Mouse (Mus musculus): Measurements from ENCODE around the gene Pard3. TPM values are rescaled to one million over a fixed set of nuclear protein-coding genes. Genes with fewer than 3 reads are reported as not detected.
A peak's percentile ranks its signal among the peaks of the same experiment; 100 is the strongest.

The Pard3 gene
- polyA plus RNA-seq, 1 experiment from 2014 or later, result 16.1 TPM

- Histone ChIP-seq H3K4me3 (replicated peaks) (no peak overlapping the region), H3K27me3 (replicated peaks) (no peaks in the 10 kb centered on the region)
These were observed 80.9 kb downstream of the Pard3 start for GRCm38 (mm10) chr8:127144562-127144961.

GRCm38 (mm10) chr8:127145135-127145534 lies 81.4 kb downstream of the Pard3 start:
- WGBS, result 46% methylated on average over 4 of the region's 4 CpGs

More at GRCm38 (mm10) chr8:127144562-127144961, 80.9 kb downstream of the Pard3 start:
- peaks cover 30% of the 10 kb centered on the region for H3K4me1 ChIP-seq
- no peak for ATAC-seq (ENCODE audit: low FRiP score)
- no peak overlapping the region for H3K9ac ChIP-seq (replicated peaks)
- no peak overlapping the region for H3K27ac ChIP-seq (replicated peaks)
- H3K4me2 ChIP-seq, result no peak overlapping the region
- H3K9me3 ChIP-seq (replicated peaks), result no peaks in the 10 kb centered on the region
- 61% methylated on average over 4 of the region's 4 CpGs for WGBS
- H3K36me3 ChIP-seq, result no peaks in the 10 kb centered on the region

GRCm38 (mm10) chr8:127146055-127146454 lies 82.4 kb downstream of the Pard3 start:
- WGBS, result 69% methylated on average over 4 of the region's 4 CpGs
- no peaks in the 10 kb centered on the region for H3K27me3 ChIP-seq (replicated peaks)
- no peak for ATAC-seq (ENCODE audit: low FRiP score)
- peaks cover 27% of the 10 kb centered on the region for H3K4me1 ChIP-seq
- no peak overlapping the region for H3K27ac ChIP-seq (replicated peaks)
- no peak overlapping the region for H3K9ac ChIP-seq (replicated peaks)
- H3K4me3 ChIP-seq (replicated peaks), result no peak overlapping the region
- H3K4me2 ChIP-seq, result no peak overlapping the region
- no peaks in the 10 kb centered on the region for H3K9me3 ChIP-seq (replicated peaks)
- H3K36me3 ChIP-seq, result no peaks in the 10 kb centered on the region

More at GRCm38 (mm10) chr8:127145135-127145534, 81.4 kb downstream of the Pard3 start:
- Histone ChIP-seq H3K4me1 (peaks cover 27% of the 10 kb centered on the region), H3K4me3 (replicated peaks) (no peak overlapping the region), H3K4me2 (no peak overlapping the region), H3K9ac (replicated peaks) (no peak overlapping the region), H3K9me3 (replicated peaks) (no peaks in the 10 kb centered on the region), H3K27ac (replicated peaks) (no peak overlapping the region), H3K27me3 (replicated peaks) (no peaks in the 10 kb centered on the region), H3K36me3 (no peaks in the 10 kb centered on the region)
- 0 out of 2 replicates have a peak, but pooled peaks have one; percentile 21 for ATAC-seq (ENCODE audit: low FRiP score)

GRCm38 (mm10) chr8:127148821-127149220 lies 85.1 kb downstream of the Pard3 start:
- Histone ChIP-seq H3K4me2 (no peak overlapping the region), H3K27ac (replicated peaks) (no peak overlapping the region), H3K27me3 (replicated peaks) (no peaks in the 10 kb centered on the region), H3K4me1 (peaks cover 23% of the 10 kb centered on the region), H3K9ac (replicated peaks) (no peak overlapping the region), H3K9me3 (replicated peaks) (no peaks in the 10 kb centered on the region), H3K4me3 (replicated peaks) (no peak overlapping the region), H3K36me3 (no peaks in the 10 kb centered on the region)
- ATAC-seq (ENCODE audit: low FRiP score), result no peak
- 70% methylated on average over 7 of the region's 7 CpGs for WGBS

- Histone ChIP-seq H3K27ac (replicated peaks) (no peak overlapping the region), H3K36me3 (no peaks in the 10 kb centered on the region), H3K4me3 (replicated peaks) (no peak overlapping the region), H3K4me2 (no peak overlapping the region), H3K27me3 (replicated peaks) (no peaks in the 10 kb centered on the region), H3K9ac (replicated peaks) (no peak overlapping the region), H3K4me1 (peaks cover 14% of the 10 kb centered on the region; the same call in 1 of the 2 replicates), H3K9me3 (replicated peaks) (no peaks in the 10 kb centered on the region)
- WGBS, result 79% methylated on average over 4 of the region's 4 CpGs
- ATAC-seq (ENCODE audit: low FRiP score), result no peak
These were observed 87.0 kb downstream of the Pard3 start for GRCm38 (mm10) chr8:127150645-127151044.

DNA sequence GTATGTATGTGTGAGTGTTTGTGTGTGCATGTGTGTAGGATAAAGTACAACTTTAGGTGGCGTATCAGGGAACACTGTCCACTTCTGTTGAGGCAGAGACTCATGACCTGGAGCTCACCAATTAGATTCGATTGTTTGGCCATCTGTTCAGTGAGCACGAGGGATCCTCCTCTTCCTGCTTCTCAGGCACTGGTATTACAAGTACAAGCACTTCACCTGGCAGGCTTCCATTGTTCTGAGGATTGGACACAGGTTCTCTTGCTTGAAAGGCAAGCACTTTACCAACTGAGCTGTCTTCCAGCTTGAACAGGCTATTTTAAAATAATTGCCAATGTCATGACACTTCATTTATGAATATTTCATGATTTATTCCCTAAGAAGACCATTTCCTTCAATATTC lies 88.0 kb downstream of the Pard3 start:
- H3K4me1 ChIP-seq, result peaks cover 12% of the 10 kb centered on the region; the same call in 1 of the 2 replicates
- WGBS, result 56% methylated on average over 3 of the region's 3 CpGs
- H3K36me3 ChIP-seq, result no peaks in the 10 kb centered on the region
- no peak overlapping the region for H3K9ac ChIP-seq (replicated peaks)
- ATAC-seq (ENCODE audit: low FRiP score), result no peak
- no peak overlapping the region for H3K27ac ChIP-seq (replicated peaks)
- no peak overlapping the region for H3K4me3 ChIP-seq (replicated peaks)
- H3K9me3 ChIP-seq (replicated peaks), result no peaks in the 10 kb centered on the region
- H3K4me2 ChIP-seq, result no peak overlapping the region
- H3K27me3 ChIP-seq (replicated peaks), result no peaks in the 10 kb centered on the region

- H3K9ac ChIP-seq (replicated peaks), result no peak overlapping the region
- H3K36me3 ChIP-seq, result no peaks in the 10 kb centered on the region
- 71% methylated on average over 8 of the region's 8 CpGs for WGBS
- H3K27me3 ChIP-seq (replicated peaks), result no peaks in the 10 kb centered on the region
- ATAC-seq (ENCODE audit: low FRiP score), result no peak
- no peak overlapping the region for H3K27ac ChIP-seq (replicated peaks)
- H3K4me1 ChIP-seq, result no peaks in the 10 kb centered on the region
- H3K4me2 ChIP-seq, result no peak overlapping the region
- no peaks in the 10 kb centered on the region for H3K9me3 ChIP-seq (replicated peaks)
- H3K4me3 ChIP-seq (replicated peaks), result no peak overlapping the region
These were observed 93.4 kb downstream of the Pard3 start for GRCm38 (mm10) chr8:127157087-127157486.

- no peak for ATAC-seq (ENCODE audit: low FRiP score)
- no peaks in the 10 kb centered on the region for H3K27me3 ChIP-seq (replicated peaks)
- H3K36me3 ChIP-seq, result no peaks in the 10 kb centered on the region
- H3K4me1 ChIP-seq, result no peaks in the 10 kb centered on the region
- H3K27ac ChIP-seq (replicated peaks), result no peak overlapping the region
- no peaks in the 10 kb centered on the region for H3K9me3 ChIP-seq (replicated peaks)
- no peak overlapping the region for H3K4me2 ChIP-seq
- no peak overlapping the region for H3K4me3 ChIP-seq (replicated peaks)
- WGBS, result 78% methylated on average over 3 of the region's 3 CpGs
- H3K9ac ChIP-seq (replicated peaks), result no peak overlapping the region
These were observed 95.8 kb downstream of the Pard3 start for GRCm38 (mm10) chr8:127159421-127159966.

DNA sequence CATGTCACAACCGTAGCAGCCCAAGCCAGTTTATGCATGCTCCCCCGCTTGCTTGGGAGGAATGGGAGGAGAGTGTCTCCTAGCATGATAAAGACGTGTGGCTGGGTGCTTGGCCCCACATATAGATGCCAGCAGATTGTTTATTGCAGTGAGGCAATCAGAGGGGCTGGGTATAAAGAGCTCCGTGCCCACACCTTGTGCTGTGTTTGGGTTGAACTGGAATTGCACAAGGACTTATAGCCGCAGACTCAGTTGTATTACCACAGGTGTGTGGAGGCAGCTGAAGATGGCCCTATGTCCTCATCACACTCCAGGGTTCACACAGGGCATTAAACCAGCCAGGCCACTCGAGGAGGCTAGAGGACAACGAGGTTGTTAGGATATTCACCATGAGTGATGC lies 98.2 kb downstream of the Pard3 start:
- no peaks in the 10 kb centered on the region for H3K36me3 ChIP-seq
- H3K4me1 ChIP-seq, result no peaks in the 10 kb centered on the region
- 86% methylated on average over 7 of the region's 7 CpGs for WGBS
- H3K27me3 ChIP-seq (replicated peaks), result no peaks in the 10 kb centered on the region
- H3K9me3 ChIP-seq (replicated peaks), result no peaks in the 10 kb centered on the region
- H3K4me3 ChIP-seq (replicated peaks), result no peak overlapping the region
- no peak for ATAC-seq (ENCODE audit: low FRiP score)
- H3K9ac ChIP-seq (replicated peaks), result no peak overlapping the region
- H3K27ac ChIP-seq (replicated peaks), result no peak overlapping the region
- no peak overlapping the region for H3K4me2 ChIP-seq

DNA sequence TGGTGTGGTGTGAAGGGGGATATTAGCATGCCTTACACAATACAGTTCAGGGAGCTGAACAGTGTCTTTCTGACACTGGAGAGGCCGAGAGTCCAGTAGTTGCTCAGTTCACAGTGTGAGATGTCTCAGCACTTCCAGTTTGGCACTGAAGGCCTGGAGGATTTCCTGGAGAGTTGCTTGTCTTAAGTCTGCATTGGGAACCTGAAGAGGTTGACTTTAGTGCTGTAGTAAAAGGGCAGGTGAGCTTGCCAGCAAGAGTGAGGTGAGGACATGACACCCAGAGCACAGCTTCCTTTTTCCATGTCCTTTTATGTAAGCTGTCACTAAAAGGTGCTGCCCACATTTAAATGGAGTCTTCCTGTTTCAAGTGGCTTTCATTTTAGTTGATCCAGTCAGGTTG lies 99.1 kb downstream of the Pard3 start:
- H3K36me3 ChIP-seq, result no peaks in the 10 kb centered on the region
- H3K27me3 ChIP-seq (replicated peaks), result no peaks in the 10 kb centered on the region
- no peak overlapping the region for H3K4me2 ChIP-seq
- H3K9me3 ChIP-seq (replicated peaks), result no peaks in the 10 kb centered on the region
- H3K4me1 ChIP-seq, result no peaks in the 10 kb centered on the region
- ATAC-seq (ENCODE audit: low FRiP score), result no peak
- H3K27ac ChIP-seq (replicated peaks), result no peak overlapping the region
- H3K9ac ChIP-seq (replicated peaks), result no peak overlapping the region
- no peak overlapping the region for H3K4me3 ChIP-seq (replicated peaks)
- WGBS, result 84% methylated on average over 1 of the region's 1 CpGs

DNA sequence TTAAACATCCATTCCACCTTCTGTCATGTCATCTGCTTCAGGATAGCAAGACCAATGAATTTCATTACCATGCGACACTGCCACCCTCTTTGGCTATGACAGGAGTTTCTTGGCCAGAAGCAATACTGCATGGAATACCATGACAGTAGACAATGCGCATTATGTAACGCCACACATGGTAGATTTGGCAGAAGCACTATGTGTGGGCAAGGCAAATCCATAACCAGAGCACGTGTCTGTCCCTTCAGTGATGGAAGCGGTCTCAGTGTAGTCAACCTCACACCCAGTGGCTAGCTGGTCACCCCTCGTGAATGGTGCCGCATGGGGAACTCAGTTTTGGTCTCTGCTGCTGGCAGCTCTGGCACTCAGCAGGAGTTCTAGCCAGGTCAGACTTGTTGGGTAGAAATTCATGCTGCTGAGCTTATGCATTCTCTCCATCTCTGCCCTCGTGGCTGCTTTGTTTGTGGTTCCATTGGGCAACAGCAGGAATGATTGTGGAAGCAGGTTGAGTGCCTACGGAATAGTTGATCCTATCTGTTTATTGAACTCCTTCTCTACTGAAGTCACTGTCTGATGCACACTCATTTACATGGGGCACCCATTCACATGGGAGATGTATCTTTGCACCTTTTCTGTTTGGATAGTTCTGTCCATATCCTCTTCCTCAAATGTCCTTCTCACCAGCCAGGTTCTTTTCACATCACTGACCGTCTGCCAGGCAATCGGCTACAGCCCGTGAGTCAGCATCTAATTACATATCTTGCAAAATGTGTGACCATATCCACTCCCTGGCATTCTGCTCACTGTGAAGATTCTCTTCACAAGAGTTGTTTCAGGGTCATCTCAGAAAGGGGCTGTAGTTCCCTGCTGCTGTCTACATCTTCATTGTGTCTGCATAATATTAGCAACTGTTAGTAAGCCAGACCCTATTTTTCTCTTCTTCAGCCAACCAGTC lies 100.9 kb downstream of the Pard3 start:
- H3K4me1 ChIP-seq, result no peaks in the 10 kb centered on the region
- H3K9me3 ChIP-seq (replicated peaks), result no peaks in the 10 kb centered on the region
- WGBS, result 92% methylated on average over 12 of the region's 12 CpGs
- no peaks in the 10 kb centered on the region for H3K27me3 ChIP-seq (replicated peaks)
- H3K4me2 ChIP-seq, result no peak overlapping the region
- H3K4me3 ChIP-seq (replicated peaks), result no peak overlapping the region
- ATAC-seq (ENCODE audit: low FRiP score), result no peak
- no peaks in the 10 kb centered on the region for H3K36me3 ChIP-seq
- no peak overlapping the region for H3K9ac ChIP-seq (replicated peaks)
- no peak overlapping the region for H3K27ac ChIP-seq (replicated peaks)

GRCm38 (mm10) chr8:127168496-127168895 lies 104.8 kb downstream of the Pard3 start:
- no peak overlapping the region for H3K4me3 ChIP-seq (replicated peaks)
- no peak overlapping the region for H3K27ac ChIP-seq (replicated peaks)
- no peak overlapping the region for H3K4me2 ChIP-seq
- 56% methylated on average over 2 of the region's 2 CpGs for WGBS
- no peaks in the 10 kb centered on the region for H3K9me3 ChIP-seq (replicated peaks)
- ATAC-seq (ENCODE audit: low FRiP score), result no peak
- no peaks in the 10 kb centered on the region for H3K4me1 ChIP-seq
- H3K9ac ChIP-seq (replicated peaks), result no peak overlapping the region
- H3K27me3 ChIP-seq (replicated peaks), result no peaks in the 10 kb centered on the region
- H3K36me3 ChIP-seq, result no peaks in the 10 kb centered on the region
